Mouse (Mus musculus): ENCODE data around the gene Faap20. TPM values are rescaled to one million over a fixed set of nuclear protein-coding genes. Genes with fewer than 3 reads are reported as not detected.

Faap20 gene
- total and polyA plus RNA-seq, 3 experiments = 18.6 to 34.4 TPM; not detected in 1

- no peaks in the 10 kb centered on the region for H3K9me3 ChIP-seq (replicated peaks; ENCODE audit: insufficient read depth, low read length)
- H3K27me3 ChIP-seq (ENCODE audit: control insufficient read depth in 1 of 2, insufficient read depth in 2 of 2, low read length in 2 of 2) = no peaks in the 10 kb centered on the region
- no peak overlapping the region for H3K4me3 ChIP-seq (ENCODE audit: control insufficient read depth in 1 of 2, insufficient read depth in 1 of 2, low read depth in 2 of 2, low read length in 2 of 2)
- DNase-seq (ENCODE audit: low read depth, low spot score) = no peak
- no peaks in the 10 kb centered on the region; a peak in 1 of 4 replicates for H3K4me1 ChIP-seq (ENCODE audit: control insufficient read depth in 1 of 2, insufficient read depth in 2 of 2, low read length in 2 of 2)
- H3K79me2 ChIP-seq (ENCODE audit: control insufficient read depth, insufficient read depth, low read length, poor library complexity) = no peaks in the 10 kb centered on the region
- H3K9ac ChIP-seq (ENCODE audit: control insufficient read depth, low read depth, low read length, poor library complexity, severe bottlenecking) = no peak overlapping the region
- TF ChIP-seq ZMIZ1 (IDR thresholded peaks at IDR 0.05; ENCODE audit: low read depth, low read length) (no peak), ELF1 (IDR thresholded peaks at IDR 0.05; ENCODE audit: low read depth, low read length) (no peak), NELFE (IDR thresholded peaks at IDR 0.05; ENCODE audit: low read depth, low read length) (no peak), RCOR1 (IDR thresholded peaks at IDR 0.05; ENCODE audit: low read depth, low read length) (no peak), POLR2AphosphoS5 (IDR thresholded peaks at IDR 0.05; ENCODE audit: borderline replicate concordance, low read depth, low read length) (no peak), POLR2AphosphoS2 (IDR thresholded peaks at IDR 0.05; ENCODE audit: low read length) (no peak), MEF2A (IDR thresholded peaks at IDR 0.05; ENCODE audit: extremely low read depth, insufficient replicate concordance, low read depth, low read length, poor library complexity, severe bottlenecking) (no peak), E2F4 (IDR thresholded peaks at IDR 0.05; ENCODE audit: borderline replicate concordance, low read depth, low read length) (no peak), MAZ (IDR thresholded peaks at IDR 0.05; ENCODE audit: low read depth, low read length) (no peak), USF1 (IDR thresholded peaks at IDR 0.05; ENCODE audit: low read depth, low read length) (no peak), GABPA (IDR thresholded peaks at IDR 0.05; ENCODE audit: low read depth, low read length) (no peak), POLR2A (IDR thresholded peaks at IDR 0.05; ENCODE audit: control insufficient read depth in 1 of 2, insufficient read depth in 1 of 2, low read depth in 1 of 2, low read length in 2 of 2, poor library complexity in 1 of 2) (no peak), ZKSCAN1 (IDR thresholded peaks at IDR 0.05; ENCODE audit: low read depth, low read length) (no peak), JUND (IDR thresholded peaks at IDR 0.05; ENCODE audit: low read depth, low read length) (no peak), MYC (IDR thresholded peaks at IDR 0.05; ENCODE audit: low read depth, low read length) (no peak), NRF1 (IDR thresholded peaks at IDR 0.05; ENCODE audit: insufficient read depth, low read depth, low read length, poor library complexity, severe bottlenecking) (no peak), RAD21 (IDR thresholded peaks at IDR 0.05; ENCODE audit: low read depth, low read length) (no peak), CHD1 (IDR thresholded peaks at IDR 0.05; ENCODE audit: low read depth, low read length) (no peak), UBTF (IDR thresholded peaks at IDR 0.05; ENCODE audit: borderline replicate concordance, insufficient read depth, low read depth, low read length) (no peak), ZC3H11A (IDR thresholded peaks at IDR 0.05; ENCODE audit: low read depth, low read length) (no peak)
- H3K36me3 ChIP-seq (ENCODE audit: control insufficient read depth in 1 of 2, insufficient read depth in 2 of 2, low read length in 2 of 2) = no peaks in the 10 kb centered on the region
- H3K27ac ChIP-seq (ENCODE audit: control insufficient read depth, low read depth, low read length) = no peak overlapping the region
Observed at GRCm38 (mm10) chr4:155305531-155306031, 56.0 kb downstream of the Faap20 start.

Other genes starting within 250 kb of the Faap20 start
- gene Plch2, start 193.0 kb upstream of the Faap20 start, total RNA-seq (2012; rRNA removed) = 0.62 and 0.85 TPM in 2 replicates
- 1 to 10 TPM in 1 of 2 experiments, not detected in 1; 1.1 TPM for gene Plch2, start 193.0 kb upstream of the Faap20 start, polyA plus RNA-seq (2012; ENCODE audit: insufficient read depth in 1 of 2, insufficient read length in 2 of 2, low read depth in 1 of 2, low replicate concordance in 2 of 2, missing spikeins in 1 of 2)
- 15.8 and 15.9 TPM in 2 replicates for gene Pex10, start 182.8 kb upstream of the Faap20 start, total RNA-seq (2012; rRNA removed)
- 10 to 100 TPM in 1 of 2 experiments, not detected in 1; 21.8 TPM for gene Pex10, start 182.8 kb upstream of the Faap20 start, polyA plus RNA-seq (2012; ENCODE audit: insufficient read depth in 1 of 2, insufficient read length in 2 of 2, low read depth in 1 of 2, low replicate concordance in 2 of 2, missing spikeins in 1 of 2)
- gene Rer1, start 163.4 kb upstream of the Faap20 start, total RNA-seq (2012; rRNA removed) = 119 and 140 TPM in 2 replicates
- gene Rer1, start 163.4 kb upstream of the Faap20 start, polyA plus RNA-seq (2012; ENCODE audit: insufficient read depth in 1 of 2, insufficient read length in 2 of 2, low read depth in 1 of 2, low replicate concordance in 2 of 2, missing spikeins in 1 of 2) = 100 to 1,000 TPM; 114 to 379 TPM
- gene Morn1, start 163.2 kb upstream of the Faap20 start, total RNA-seq (2012; rRNA removed) = 3.0 and 4.4 TPM in 2 replicates
- 1 to 10 TPM in 1 of 2 experiments, not detected in 1; 4.1 TPM for gene Morn1, start 163.2 kb upstream of the Faap20 start, polyA plus RNA-seq (2012; ENCODE audit: insufficient read depth in 1 of 2, insufficient read length in 2 of 2, low read depth in 1 of 2, low replicate concordance in 2 of 2, missing spikeins in 1 of 2)
- 6.2 and 6.9 TPM in 2 replicates for gene Ski, start 27.2 kb upstream of the Faap20 start, total RNA-seq (2012; rRNA removed)
- gene Ski, start 27.2 kb upstream of the Faap20 start, polyA plus RNA-seq (2012; ENCODE audit: insufficient read depth in 1 of 2, insufficient read length in 2 of 2, low read depth in 1 of 2, low replicate concordance in 2 of 2, missing spikeins in 1 of 2) = 10 to 100 TPM in 1 of 2 experiments, not detected in 1; 16.1 TPM
- gene Prkcz, start 111.6 kb downstream of the Faap20 start, total RNA-seq (2012; rRNA removed) = 0.12 TPM in 1 of 2 replicates, not detected in the other
- gene Prkcz, start 111.6 kb downstream of the Faap20 start, polyA plus RNA-seq (2012; ENCODE audit: insufficient read depth in 1 of 2, insufficient read length in 2 of 2, low read depth in 1 of 2, low replicate concordance in 2 of 2, missing spikeins in 1 of 2) = under 1 TPM in 1 of 2 experiments, not detected in 1; 0.92 TPM
- gene Gabrd, start 148.3 kb downstream of the Faap20 start, total RNA-seq (2012; rRNA removed) = 0.42 and 0.50 TPM in 2 replicates
- 1 to 10 TPM in 1 of 2 experiments, not detected in 1; 1.1 TPM for gene Gabrd, start 148.3 kb downstream of the Faap20 start, polyA plus RNA-seq (2012; ENCODE audit: insufficient read depth in 1 of 2, insufficient read length in 2 of 2, low read depth in 1 of 2, low replicate concordance in 2 of 2, missing spikeins in 1 of 2)
- 0.33 and 0.39 TPM in 2 replicates for gene Cfap74, start 159.4 kb downstream of the Faap20 start, total RNA-seq (2012; rRNA removed)
- gene Cfap74, start 159.4 kb downstream of the Faap20 start, polyA plus RNA-seq (2012; ENCODE audit: insufficient read depth in 1 of 2, insufficient read length in 2 of 2, low read depth in 1 of 2, low replicate concordance in 2 of 2, missing spikeins in 1 of 2) = 1 to 10 TPM in 1 of 2 experiments, not detected in 1; 1.0 TPM
- not detected in 2 replicates for gene Tmem52, start 219.3 kb downstream of the Faap20 start, total RNA-seq (2012; rRNA removed)
- not detected for gene Tmem52, start 219.3 kb downstream of the Faap20 start, polyA plus RNA-seq (2012; ENCODE audit: insufficient read depth in 1 of 2, insufficient read length in 2 of 2, low read depth in 1 of 2, low replicate concordance in 2 of 2, missing spikeins in 1 of 2)
- gene Gnb1, start 241.6 kb downstream of the Faap20 start, total RNA-seq (2012; rRNA removed) = 78.1 and 94.7 TPM in 2 replicates
- gene Gnb1, start 241.6 kb downstream of the Faap20 start, polyA plus RNA-seq (2012; ENCODE audit: insufficient read depth in 1 of 2, insufficient read length in 2 of 2, low read depth in 1 of 2, low replicate concordance in 2 of 2, missing spikeins in 1 of 2) = 100 to 1,000 TPM in 1 of 2 experiments, not detected in 1; 489 TPM

Data from MEL (cell line).